Mouse (Mus musculus): ENCODE measurements around the gene Znrf1. TPM values are rescaled to one million over a fixed set of nuclear protein-coding genes. Genes with fewer than 3 reads are reported as not detected.

Znrf1 gene
- polyA plus RNA-seq, 1 experiment from 2014 or later = 11.0 TPM

DNA sequence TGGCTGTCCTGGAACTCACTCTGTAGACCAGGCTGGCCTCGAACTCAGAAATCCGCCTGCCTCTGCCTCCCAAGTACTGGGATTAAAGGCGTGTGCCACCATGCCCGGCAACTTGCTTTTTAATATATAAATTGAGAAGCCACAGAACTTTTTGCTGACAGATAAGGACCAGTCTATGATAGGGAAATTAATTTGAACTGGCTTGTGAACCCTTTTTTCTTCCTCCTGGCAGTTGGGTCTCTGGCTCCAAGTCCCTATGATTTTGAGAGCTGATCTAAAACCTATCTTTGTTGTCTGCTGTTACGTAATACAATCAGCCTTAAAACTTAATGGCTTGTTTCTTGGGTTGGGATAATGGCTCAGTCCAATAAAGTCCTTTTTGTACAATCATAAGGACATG is 27.2 kb downstream of the Znrf1 start:
- ATAC-seq = no peak
- no peak overlapping the region for H3K4me3 ChIP-seq (ENCODE audit: low read length)
- H3K9ac ChIP-seq (ENCODE audit: low read depth, low read length) = no peak overlapping the region
- H3K4me2 ChIP-seq (ENCODE audit: low read depth, low read length) = no peak overlapping the region
- no peaks in the 10 kb centered on the region for H3K9me3 ChIP-seq (ENCODE audit: control insufficient read depth, low read length)
- H3K36me3 ChIP-seq (ENCODE audit: control insufficient read depth, insufficient read depth, low read length) = no peaks in the 10 kb centered on the region
- H3K27me3 ChIP-seq (replicated peaks; ENCODE audit: control insufficient read depth, insufficient read depth, low read length) = no peaks in the 10 kb centered on the region
- H3K4me1 ChIP-seq (ENCODE audit: control insufficient read depth, insufficient read depth, low read length) = peaks cover 23% of the 10 kb centered on the region
- H3K27ac ChIP-seq (ENCODE audit: low read length) = no peak overlapping the region
- WGBS = 95% methylated on average over 5 of the region's 5 CpGs

- ATAC-seq = no peak
- Histone ChIP-seq H3K4me1 (ENCODE audit: control insufficient read depth, insufficient read depth, low read length) (peaks cover 26% of the 10 kb centered on the region), H3K4me3 (ENCODE audit: low read length) (no peak overlapping the region), H3K9ac (ENCODE audit: low read depth, low read length) (no peak overlapping the region), H3K27ac (ENCODE audit: low read length) (no peak overlapping the region), H3K27me3 (replicated peaks; ENCODE audit: control insufficient read depth, insufficient read depth, low read length) (no peaks in the 10 kb centered on the region), H3K4me2 (ENCODE audit: low read depth, low read length) (no peak overlapping the region), H3K9me3 (ENCODE audit: control insufficient read depth, low read length) (no peaks in the 10 kb centered on the region), H3K36me3 (ENCODE audit: control insufficient read depth, insufficient read depth, low read length) (no peaks in the 10 kb centered on the region)
- WGBS = 88% methylated on average over 4 of the region's 4 CpGs
Measured at GRCm38 (mm10) chr8:111563687-111564086, 27.8 kb downstream of the Znrf1 start.

GRCm38 (mm10) chr8:111564093-111564492 is 28.2 kb downstream of the Znrf1 start:
- no peaks in the 10 kb centered on the region for H3K27me3 ChIP-seq (replicated peaks; ENCODE audit: control insufficient read depth, insufficient read depth, low read length)
- no peak overlapping the region for H3K27ac ChIP-seq (ENCODE audit: low read length)
- no peak overlapping the region for H3K9ac ChIP-seq (ENCODE audit: low read depth, low read length)
- no peak overlapping the region for H3K4me3 ChIP-seq (ENCODE audit: low read length)
- H3K36me3 ChIP-seq (ENCODE audit: control insufficient read depth, insufficient read depth, low read length) = no peaks in the 10 kb centered on the region
- whole genome bisulfite sequencing = 76% methylated on average over 2 of the region's 2 CpGs
- no peak for ATAC-seq
- peaks cover 24% of the 10 kb centered on the region for H3K4me1 ChIP-seq (ENCODE audit: control insufficient read depth, insufficient read depth, low read length)
- no peak overlapping the region for H3K4me2 ChIP-seq (ENCODE audit: low read depth, low read length)
- no peaks in the 10 kb centered on the region for H3K9me3 ChIP-seq (ENCODE audit: control insufficient read depth, low read length)

GRCm38 (mm10) chr8:111565784-111566191 is 29.9 kb downstream of the Znrf1 start:
- ATAC-seq = peak; percentile 41
- Histone ChIP-seq H3K4me3 (ENCODE audit: low read length) (no peak overlapping the region), H3K4me2 (ENCODE audit: low read depth, low read length) (no peak overlapping the region), H3K27ac (ENCODE audit: low read length) (no peak overlapping the region), H3K27me3 (replicated peaks; ENCODE audit: control insufficient read depth, insufficient read depth, low read length) (no peaks in the 10 kb centered on the region), H3K9me3 (ENCODE audit: control insufficient read depth, low read length) (no peaks in the 10 kb centered on the region), H3K36me3 (ENCODE audit: control insufficient read depth, insufficient read depth, low read length) (no peaks in the 10 kb centered on the region), H3K4me1 (ENCODE audit: control insufficient read depth, insufficient read depth, low read length) (peaks cover 17% of the 10 kb centered on the region), H3K9ac (ENCODE audit: low read depth, low read length) (no peak overlapping the region)
- WGBS = 32% methylated on average over 5 of the region's 5 CpGs

DNA sequence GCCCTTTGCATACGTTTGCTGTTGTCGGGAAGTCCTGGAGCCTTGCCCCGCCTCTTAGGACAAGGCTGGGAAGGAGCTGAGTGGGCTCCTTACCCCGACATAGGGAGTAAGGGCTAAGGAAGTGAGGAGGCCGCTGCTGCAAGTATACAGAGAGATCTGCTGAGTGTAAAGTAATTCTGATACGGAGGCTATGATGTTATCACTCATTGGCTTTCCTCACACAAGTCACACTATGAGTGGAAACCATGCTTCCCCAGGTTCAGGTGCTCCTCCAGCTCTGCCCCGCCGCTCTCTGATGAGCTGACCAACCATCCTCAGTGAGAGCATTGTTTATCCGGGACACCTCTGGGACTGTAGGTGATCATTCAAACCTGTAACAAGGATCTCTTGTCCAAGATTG is 30.4 kb downstream of the Znrf1 start:
- Histone ChIP-seq H3K9me3 (ENCODE audit: control insufficient read depth, low read length) (no peaks in the 10 kb centered on the region), H3K36me3 (ENCODE audit: control insufficient read depth, insufficient read depth, low read length) (no peaks in the 10 kb centered on the region), H3K4me1 (ENCODE audit: control insufficient read depth, insufficient read depth, low read length) (peaks cover 17% of the 10 kb centered on the region), H3K4me3 (ENCODE audit: low read length) (no peak overlapping the region), H3K27me3 (replicated peaks; ENCODE audit: control insufficient read depth, insufficient read depth, low read length) (no peaks in the 10 kb centered on the region), H3K9ac (ENCODE audit: low read depth, low read length) (no peak overlapping the region), H3K27ac (ENCODE audit: low read length) (no peak overlapping the region), H3K4me2 (ENCODE audit: low read depth, low read length) (no peak overlapping the region)
- WGBS = 62% methylated on average over 9 of the region's 9 CpGs
- no peak for ATAC-seq

GRCm38 (mm10) chr8:111567571-111567970 is 31.7 kb downstream of the Znrf1 start:
- Histone ChIP-seq H3K9ac (ENCODE audit: low read depth, low read length) (no peak overlapping the region), H3K4me1 (ENCODE audit: control insufficient read depth, insufficient read depth, low read length) (peaks cover 26% of the 10 kb centered on the region), H3K27me3 (replicated peaks; ENCODE audit: control insufficient read depth, insufficient read depth, low read length) (no peaks in the 10 kb centered on the region), H3K27ac (ENCODE audit: low read length) (no peak overlapping the region), H3K4me2 (ENCODE audit: low read depth, low read length) (no peak overlapping the region), H3K36me3 (ENCODE audit: control insufficient read depth, insufficient read depth, low read length) (no peaks in the 10 kb centered on the region), H3K4me3 (ENCODE audit: low read length) (no peak overlapping the region), H3K9me3 (ENCODE audit: control insufficient read depth, low read length) (no peaks in the 10 kb centered on the region)
- 51% methylated on average over 3 of the region's 3 CpGs for WGBS
- no peak for ATAC-seq

DNA sequence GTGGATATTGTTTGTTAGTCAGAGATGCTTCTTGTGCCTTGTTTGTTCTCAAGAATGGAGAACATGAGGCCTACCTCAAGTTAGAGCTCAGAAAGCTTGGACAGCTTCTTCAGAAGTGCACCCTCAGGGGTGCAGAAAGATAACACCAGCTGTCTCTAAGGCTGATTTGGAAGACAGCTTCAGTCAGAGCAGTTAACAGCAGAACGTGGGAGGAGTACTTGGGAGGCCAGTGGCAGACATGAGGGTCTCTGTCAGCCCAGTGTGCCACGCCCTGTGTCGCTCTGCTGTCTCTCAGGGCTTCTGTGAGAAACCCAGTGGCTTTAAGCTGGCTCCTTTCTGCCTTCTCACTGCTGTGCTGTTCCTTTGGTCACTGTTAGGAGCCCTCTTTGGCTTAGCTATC is 32.1 kb downstream of the Znrf1 start:
- Histone ChIP-seq H3K27me3 (replicated peaks; ENCODE audit: control insufficient read depth, insufficient read depth, low read length) (no peaks in the 10 kb centered on the region), H3K4me1 (ENCODE audit: control insufficient read depth, insufficient read depth, low read length) (peaks cover 26% of the 10 kb centered on the region), H3K27ac (ENCODE audit: low read length) (no peak overlapping the region), H3K36me3 (ENCODE audit: control insufficient read depth, insufficient read depth, low read length) (no peaks in the 10 kb centered on the region), H3K4me2 (ENCODE audit: low read depth, low read length) (no peak overlapping the region), H3K9me3 (ENCODE audit: control insufficient read depth, low read length) (no peaks in the 10 kb centered on the region), H3K4me3 (ENCODE audit: low read length) (no peak overlapping the region), H3K9ac (ENCODE audit: low read depth, low read length) (no peak overlapping the region)
- 54% methylated on average over 3 of the region's 3 CpGs for WGBS
- no peak for ATAC-seq

DNA sequence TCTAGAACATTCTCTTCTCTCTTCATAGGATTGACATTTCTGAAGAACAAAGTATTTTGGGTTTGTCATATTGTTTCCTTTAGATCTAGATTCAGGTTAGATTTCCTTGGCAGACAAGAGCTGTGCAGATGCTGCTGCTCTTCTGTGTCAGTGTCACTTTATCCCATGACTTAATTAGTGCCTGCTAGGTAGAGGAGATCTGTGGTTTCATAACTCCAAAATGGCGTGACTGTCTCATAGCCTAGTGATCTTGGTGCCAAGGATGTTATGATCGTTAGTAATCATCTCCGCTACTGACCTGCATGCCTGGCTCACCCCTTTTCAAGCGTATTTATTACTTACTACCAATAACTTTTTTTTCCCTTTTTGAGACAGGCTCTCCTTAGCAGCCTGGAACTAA is 34.0 kb downstream of the Znrf1 start:
- 86% methylated on average over 4 of the region's 4 CpGs for WGBS
- Histone ChIP-seq H3K27ac (ENCODE audit: low read length) (no peak overlapping the region), H3K4me1 (ENCODE audit: control insufficient read depth, insufficient read depth, low read length) (peaks cover 31% of the 10 kb centered on the region), H3K27me3 (replicated peaks; ENCODE audit: control insufficient read depth, insufficient read depth, low read length) (no peaks in the 10 kb centered on the region), H3K4me3 (ENCODE audit: low read length) (no peak overlapping the region), H3K4me2 (ENCODE audit: low read depth, low read length) (no peak overlapping the region), H3K36me3 (ENCODE audit: control insufficient read depth, insufficient read depth, low read length) (no peaks in the 10 kb centered on the region), H3K9ac (ENCODE audit: low read depth, low read length) (no peak overlapping the region), H3K9me3 (ENCODE audit: control insufficient read depth, low read length) (no peaks in the 10 kb centered on the region)
- ATAC-seq = no peak

DNA sequence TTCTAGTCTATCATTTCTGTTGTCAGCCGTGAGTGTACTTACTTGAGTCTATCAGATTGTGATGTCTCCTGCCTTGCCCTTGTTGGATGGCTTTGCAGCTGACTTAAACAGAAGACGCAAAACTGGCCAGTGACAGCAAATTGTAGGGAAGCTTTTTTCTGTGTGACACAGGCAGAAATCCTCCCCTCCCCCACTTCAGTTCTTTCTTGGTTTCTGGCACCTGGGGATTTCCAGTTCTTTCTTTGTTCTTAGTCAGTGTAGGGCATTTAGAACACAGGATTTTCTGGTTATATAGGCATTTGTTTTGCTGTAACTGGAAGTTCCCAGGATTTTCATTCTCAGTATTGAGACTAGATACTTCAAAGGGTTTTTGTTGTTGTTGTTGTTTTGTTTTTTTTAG is 34.5 kb downstream of the Znrf1 start:
- Histone ChIP-seq H3K9ac (ENCODE audit: low read depth, low read length) (no peak overlapping the region), H3K4me2 (ENCODE audit: low read depth, low read length) (no peak overlapping the region), H3K9me3 (ENCODE audit: control insufficient read depth, low read length) (no peaks in the 10 kb centered on the region), H3K4me3 (ENCODE audit: low read length) (no peak overlapping the region), H3K27me3 (replicated peaks; ENCODE audit: control insufficient read depth, insufficient read depth, low read length) (no peaks in the 10 kb centered on the region), H3K36me3 (ENCODE audit: control insufficient read depth, insufficient read depth, low read length) (no peaks in the 10 kb centered on the region), H3K4me1 (ENCODE audit: control insufficient read depth, insufficient read depth, low read length) (peaks cover 28% of the 10 kb centered on the region), H3K27ac (ENCODE audit: low read length) (no peak overlapping the region)
- no peak for ATAC-seq
- 72% methylated on average over 2 of the region's 2 CpGs for WGBS

GRCm38 (mm10) chr8:111571661-111572060 is 35.8 kb downstream of the Znrf1 start:
- H3K9ac ChIP-seq (ENCODE audit: low read depth, low read length) = no peak overlapping the region
- ATAC-seq = peak; percentile 35; the same call in 1 of the 2 replicates
- H3K4me2 ChIP-seq (ENCODE audit: low read depth, low read length) = no peak overlapping the region
- H3K4me3 ChIP-seq (ENCODE audit: low read length) = no peak overlapping the region
- no peaks in the 10 kb centered on the region for H3K27me3 ChIP-seq (replicated peaks; ENCODE audit: control insufficient read depth, insufficient read depth, low read length)
- no peaks in the 10 kb centered on the region for H3K36me3 ChIP-seq (ENCODE audit: control insufficient read depth, insufficient read depth, low read length)
- H3K27ac ChIP-seq (ENCODE audit: low read length) = no peak overlapping the region
- H3K9me3 ChIP-seq (ENCODE audit: control insufficient read depth, low read length) = no peaks in the 10 kb centered on the region
- WGBS = 77% methylated on average over 10 of the region's 10 CpGs
- peaks cover 28% of the 10 kb centered on the region for H3K4me1 ChIP-seq (ENCODE audit: control insufficient read depth, insufficient read depth, low read length)

All from intestine, embryonic 16.5 days (tissue).